Mouse (Mus musculus) adrenal gland, postnatal 25 days (tissue): ENCODE measurements around the gene Coq4. TPM values are rescaled to one million over a fixed set of nuclear protein-coding genes. Genes with fewer than 3 reads are reported as not detected.

Experiments
- DNase-seq: peaks from one replicate; pipeline ENCODE4 v3.0.0; 2021; ENCODE audit warnings: mixed read lengths
- total RNA-seq: library from RNA; stranded (reverse); gene quantifications from 2 replicates; pipeline ENCODE4 v1.2.3, GENCODE M21; 2021

Coq4 gene
- total RNA-seq, 1 experiment from 2014 or later: 23.0 TPM

DNA sequence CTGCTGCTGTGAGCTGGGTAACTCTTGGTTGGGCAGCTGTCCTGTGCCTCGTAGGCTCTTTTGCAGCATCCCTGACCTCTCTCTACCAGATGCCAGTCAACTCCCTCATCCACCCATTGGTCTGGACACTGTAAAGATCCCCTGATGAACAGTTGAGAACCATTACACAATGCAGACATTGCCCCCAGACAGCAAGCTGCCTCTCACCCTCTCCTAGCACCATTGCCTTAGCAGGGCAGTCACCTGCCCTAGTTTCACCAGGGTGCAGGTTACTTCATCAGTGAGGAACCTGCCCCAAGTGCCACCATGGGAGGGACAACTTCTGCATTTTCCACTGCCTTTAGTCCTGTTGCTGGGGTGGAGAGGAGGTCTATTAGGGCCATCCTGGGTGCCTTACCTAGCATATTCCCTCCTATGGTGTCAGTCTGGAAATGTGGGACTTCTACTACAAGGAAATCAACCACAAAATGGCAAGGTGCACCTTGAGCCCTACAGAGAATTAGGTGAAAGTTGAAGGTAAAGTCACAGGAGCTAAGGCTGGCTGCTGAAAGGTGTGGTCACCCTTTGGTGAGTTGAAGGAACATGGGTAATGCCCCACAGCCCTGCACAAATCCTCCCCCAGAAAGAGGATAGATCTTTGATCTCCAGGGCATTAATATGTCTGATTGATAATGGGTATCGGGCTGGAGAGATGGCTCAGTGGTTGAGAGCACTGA, 5.6 kb downstream of the Coq4 start:
- DNase-seq: no peak

DNA sequence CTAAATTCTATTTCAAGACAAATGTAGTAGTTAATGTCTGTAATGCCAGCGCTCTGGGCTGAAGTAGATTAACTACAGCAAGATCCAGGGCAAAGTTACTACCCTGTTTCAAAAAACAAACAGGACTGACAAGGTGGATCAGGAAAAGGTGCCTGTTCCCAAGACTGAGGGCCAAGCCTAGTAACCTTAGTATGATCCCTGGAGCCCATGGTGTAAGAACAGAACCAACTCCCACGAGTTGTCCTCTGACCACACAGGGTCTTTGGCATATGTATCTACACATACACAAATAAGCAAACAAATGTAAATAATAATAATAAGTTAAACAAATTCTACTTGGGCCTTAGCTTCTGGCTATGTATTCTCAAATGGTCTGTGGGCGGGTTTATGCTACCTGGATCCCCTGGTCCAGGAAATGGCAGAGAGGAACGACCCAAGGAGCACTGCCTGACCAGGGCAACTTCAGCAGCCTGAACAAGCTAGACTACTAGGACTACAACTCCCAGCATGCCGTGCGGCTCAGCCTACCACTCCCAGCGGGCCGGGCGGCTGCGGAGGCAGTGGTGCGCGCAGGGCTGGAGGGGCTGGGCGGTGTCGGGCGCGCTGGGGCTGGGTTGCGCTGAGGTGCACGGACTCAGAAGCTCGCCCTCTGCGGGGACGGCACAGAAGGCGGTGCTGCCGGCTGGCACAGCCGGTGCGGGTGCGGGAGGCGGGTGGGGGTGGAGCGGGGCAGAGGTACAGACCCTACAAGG, 15.0 kb downstream of the Coq4 start, which contains the start of gene Slc27a4:
Slc27a4 (plus strand) TSS at position 560 of the 752 bp plus-strand sequence.
- DNase-seq: peak; percentile 98

DNA sequence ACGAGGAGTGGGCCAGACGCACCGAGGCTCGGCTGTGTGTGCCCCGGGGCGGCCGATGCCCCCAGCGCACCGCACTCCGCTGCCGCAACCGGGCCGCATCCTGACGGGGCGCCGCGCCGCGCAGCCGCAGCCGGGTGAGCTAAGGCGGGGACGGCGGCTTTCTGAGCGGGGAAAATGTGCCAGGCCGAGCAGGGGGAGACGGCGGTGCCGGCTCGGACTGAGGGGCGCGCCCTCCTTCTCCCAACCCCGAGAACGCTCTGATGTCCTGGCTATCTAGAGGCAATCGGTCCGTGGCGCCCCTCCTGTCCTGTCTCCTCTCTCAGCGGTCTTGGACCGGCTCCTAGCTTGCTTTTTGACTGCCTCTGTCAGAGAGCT, 15.5 kb downstream of the Coq4 start:
- DNase-seq: no peak

DNA sequence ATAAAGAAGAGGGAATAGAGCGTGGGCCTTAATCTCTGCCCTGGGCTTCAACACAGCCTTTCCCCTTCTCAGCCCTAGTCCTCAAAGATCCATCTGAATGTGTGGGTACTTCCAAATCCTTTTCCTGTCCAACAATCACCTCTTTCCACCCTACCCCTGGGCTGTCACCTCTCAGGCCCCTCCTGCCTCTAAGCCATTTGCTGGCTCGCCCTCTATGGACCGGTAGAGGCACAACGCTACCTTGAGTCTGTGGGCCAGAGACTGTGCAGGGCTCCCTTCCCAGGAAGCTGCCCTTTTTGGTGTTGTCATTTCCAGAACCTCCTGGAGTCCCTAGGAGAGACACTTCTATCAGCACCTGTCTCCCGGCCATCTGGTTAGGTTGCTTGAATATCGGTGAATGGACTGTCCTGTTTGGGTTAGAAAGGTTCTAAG, 16.1 kb downstream of the Coq4 start:
- no peak for DNase-seq

DNA sequence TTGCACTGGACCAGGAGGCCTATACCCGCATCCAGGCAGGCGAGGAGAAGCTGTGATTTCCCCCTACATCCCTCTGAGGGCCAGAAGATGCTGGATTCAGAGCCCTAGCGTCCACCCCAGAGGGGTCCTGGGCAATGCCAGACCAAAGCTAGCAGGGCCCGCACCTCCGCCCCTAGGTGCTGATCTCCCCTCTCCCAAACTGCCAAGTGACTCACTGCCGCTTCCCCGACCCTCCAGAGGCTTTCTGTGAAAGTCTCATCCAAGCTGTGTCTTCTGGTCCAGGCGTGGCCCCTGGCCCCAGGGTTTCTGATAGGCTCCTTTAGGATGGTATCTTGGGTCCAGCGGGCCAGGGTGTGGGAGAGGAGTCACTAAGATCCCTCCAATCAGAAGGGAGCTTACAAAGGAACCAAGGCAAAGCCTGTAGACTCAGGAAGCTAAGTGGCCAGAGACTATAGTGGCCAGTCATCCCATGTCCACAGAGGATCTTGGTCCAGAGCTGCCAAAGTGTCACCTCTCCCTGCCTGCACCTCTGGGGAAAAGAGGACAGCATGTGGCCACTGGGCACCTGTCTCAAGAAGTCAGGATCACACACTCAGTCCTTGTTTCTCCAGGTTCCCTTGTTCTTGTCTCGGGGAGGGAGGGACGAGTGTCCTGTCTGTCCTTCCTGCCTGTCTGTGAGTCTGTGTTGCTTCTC, 28.5 kb downstream of the Coq4 start:
- DNase-seq: no peak

DNA sequence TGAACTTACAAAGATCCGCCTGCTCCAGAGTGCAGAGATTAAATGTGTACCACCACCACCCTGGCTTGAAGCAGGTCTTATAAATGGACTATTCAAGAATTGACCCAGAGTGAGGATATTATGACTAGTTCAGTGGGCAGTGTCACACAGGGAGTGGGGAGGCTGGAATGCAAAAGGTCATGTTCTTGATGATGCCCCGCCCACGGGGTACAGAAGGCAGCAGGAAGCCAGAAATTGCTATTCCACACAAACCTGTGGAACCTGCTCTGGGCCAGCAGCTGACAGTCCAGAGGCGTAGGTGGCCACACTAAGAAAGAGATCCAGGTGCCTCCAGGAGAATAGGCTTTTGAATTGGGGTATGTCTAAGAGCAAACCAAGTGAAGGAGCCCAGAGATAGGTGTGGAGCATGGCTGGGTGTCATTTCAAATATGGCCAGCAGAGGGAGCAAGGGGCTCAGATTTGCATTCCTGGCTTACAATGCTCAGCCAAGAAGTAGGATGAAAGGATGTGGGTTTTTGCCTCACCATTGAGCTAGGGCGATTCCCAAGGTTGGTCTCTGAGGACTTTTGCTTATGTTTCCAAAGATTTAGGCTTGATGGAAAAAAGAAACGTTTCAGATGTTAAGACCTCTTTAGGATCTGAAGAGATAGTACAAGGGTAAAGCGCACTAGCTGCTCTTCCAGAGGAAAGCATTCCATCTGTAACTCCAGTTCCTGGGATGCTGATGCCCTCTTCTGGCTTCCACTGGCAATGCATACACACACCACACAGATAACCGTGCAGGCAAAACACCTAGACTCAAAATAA, 30.3 kb downstream of the Coq4 start:
- DNase-seq: peak; percentile 79

DNA sequence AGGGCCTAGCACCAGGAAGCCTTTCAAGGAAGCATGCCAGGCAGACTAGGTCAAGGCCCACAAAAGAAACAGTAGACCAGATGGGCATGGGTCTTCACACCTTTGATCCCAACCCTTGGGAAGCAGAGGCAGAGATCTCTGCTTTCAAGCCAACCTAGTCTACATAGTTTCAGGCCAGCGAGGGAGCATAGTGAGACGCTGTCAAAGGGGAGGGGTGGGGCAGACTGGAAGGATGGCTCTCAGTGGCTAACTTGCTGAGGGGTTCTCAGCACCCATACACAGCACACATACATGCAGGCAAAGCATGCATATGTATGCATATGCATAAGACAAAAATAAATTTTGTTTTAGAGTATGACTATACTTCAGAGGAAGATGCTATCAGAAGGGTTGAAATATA, 32.1 kb downstream of the Coq4 start:
- no peak for DNase-seq

DNA sequence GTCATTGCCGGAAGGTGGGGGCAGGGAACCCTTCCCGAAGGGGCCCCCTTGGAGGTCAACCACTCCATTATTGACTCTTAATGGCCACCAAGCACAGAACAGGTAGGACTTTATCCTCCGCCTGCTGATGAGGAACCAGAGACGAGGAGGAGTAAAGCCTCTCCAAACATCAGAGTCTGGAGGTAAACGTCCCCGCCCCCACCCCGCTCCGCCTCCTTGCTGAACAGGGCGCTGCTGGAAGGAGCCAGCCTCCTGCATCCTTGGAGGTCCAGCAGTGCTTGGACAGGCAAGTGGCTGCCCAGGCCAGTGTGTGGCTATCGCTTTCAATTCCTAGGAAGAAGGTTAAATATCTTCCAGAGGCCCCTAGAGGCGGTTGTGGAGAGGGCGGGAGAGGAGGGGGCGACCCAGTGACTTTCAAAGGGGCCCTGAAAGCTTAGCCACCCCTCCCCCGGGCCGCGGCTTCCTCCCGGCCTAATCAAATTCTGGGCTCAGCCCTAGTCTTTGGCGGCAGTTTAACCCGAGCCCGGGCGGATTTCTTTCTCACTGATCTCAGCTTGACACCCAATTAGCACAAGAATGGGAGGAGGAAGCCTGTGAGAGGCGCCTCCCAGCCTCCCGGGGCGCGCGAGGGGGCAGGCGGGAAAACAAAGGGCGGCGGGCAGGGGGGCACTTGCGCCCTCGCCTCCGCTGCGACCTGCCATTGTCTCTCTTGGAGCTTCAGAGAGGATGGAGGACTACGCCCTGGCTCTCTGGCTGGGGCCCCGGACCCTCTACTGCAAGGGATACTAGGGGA, 32.9 kb downstream of the Coq4 start, which contains the start of gene Urm1:
Urm1 (plus strand) TSS at position 51 of the 793 bp plus-strand sequence.
- DNase-seq: peak; percentile 59

DNA sequence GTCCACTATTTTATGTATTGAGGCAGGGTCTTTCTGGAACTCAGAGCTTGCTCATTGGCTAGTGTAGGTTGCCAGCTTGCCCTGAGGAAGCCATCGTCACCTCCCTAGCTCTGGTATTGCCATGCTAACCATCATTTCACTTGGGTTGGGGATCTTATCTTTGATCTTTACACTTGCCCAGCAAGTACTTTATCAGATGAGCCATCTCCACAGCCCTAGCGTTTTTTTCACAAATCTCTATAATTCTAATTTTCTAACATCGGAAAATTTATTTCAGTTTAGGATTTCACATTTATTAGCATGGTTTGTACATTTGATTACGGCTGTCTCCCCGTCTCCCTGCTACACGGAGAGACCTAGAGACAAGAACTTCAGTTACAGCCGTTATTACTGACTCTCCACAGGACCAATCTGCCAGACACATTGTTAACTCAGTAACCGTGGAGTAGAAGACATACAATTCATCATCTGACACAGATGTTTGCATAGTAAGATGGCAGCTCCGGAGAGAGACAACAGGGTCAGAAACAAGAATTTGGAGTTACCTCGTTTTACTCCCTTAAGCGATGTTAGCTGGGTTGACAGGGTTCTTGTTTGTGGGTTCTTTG, 39.1 kb downstream of the Coq4 start:
- no peak for DNase-seq

DNA sequence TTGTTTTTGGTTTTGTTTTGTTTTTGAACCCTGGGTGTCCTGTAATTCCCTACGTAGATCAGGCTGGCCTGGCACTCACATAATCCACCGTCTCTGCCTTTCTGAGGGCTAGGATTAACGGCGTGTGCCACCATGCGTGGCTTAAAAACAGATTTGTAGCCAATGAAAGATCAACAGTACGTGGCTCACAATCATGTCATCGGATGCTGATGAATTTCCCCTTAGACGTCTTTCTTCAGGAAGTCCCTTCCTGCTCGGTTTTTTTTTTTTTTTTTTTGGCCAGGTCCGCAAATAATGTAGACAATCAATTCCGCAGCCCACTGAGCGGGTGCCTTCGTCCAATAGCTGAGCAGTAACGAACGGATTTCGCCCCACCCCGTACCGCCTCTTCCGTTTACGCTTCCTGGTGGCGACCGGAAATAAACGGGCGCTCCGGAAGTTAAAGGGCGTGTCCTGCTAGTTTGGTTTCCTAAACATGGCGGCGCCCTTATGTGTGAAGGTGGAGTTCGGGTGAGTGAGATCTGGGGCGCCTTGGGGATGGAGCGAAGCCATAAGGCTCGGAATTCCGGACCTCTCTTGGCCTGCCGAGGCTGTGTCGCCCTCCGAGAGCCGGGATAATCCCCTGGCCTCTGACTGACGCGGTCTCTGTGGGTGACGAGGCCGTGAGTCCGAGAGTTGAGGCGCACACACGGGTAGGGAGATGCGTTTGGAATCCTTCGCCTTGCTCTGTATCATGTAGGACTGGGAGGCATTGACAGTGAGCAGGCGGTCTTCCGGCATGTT, 39.8 kb downstream of the Coq4 start:
- peak; percentile 92 for DNase-seq

DNA sequence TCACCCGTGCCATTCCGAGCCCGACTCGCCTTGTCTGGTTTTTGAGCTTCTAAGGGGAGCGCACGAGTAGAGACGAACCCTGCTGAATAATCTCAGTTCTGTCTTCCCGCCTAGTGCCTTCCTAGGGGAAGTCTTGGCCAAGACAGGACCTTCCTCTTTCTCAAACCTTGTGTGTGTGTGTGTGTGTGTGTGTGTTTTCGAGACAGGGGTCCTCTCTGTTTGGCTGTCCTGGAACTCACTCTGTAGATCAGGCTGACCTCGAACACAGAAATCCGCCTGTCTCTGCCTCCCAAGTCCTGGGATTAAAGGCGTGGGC, 40.4 kb downstream of the Coq4 start:
- DNase-seq: no peak

DNA sequence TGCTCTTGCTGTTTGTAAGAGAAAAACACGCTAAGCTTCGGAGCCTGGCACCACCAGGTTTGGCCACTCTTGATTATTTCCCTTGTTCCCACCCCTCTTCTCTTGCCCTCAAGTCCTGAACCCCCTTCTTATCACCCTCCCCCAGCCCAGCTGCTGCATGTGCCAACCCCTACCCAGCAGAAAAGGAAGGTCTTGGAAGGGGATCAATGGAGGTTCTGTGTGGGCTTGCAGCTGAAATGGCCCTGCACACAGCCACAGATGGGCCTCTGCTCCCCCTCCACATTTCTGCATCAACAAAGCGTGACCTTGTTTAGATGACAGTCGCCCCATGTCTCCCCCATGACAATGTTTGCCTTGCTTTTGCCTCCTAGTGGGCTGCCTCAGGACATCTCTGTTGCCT, 43.8 kb downstream of the Coq4 start:
- no peak for DNase-seq

DNA sequence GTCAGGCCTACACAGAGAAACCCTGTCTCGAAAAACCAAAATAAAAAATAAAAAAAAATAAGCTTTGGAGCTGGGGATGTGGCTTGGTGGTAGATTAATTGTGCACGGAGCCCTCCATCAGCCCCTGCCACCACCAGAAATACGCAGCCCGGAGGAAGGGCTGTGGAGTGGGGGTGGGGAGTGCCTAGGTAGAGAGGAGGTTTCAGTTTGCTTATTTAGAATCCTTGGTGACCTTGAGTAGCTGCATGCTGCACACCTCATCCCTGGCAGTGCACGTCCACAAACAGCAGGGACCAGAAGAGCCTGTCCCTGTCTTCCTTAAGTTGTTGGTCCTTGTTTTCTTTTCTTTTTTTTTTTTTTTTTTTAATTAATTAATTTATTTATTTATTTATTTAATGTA, 46.5 kb downstream of the Coq4 start:
- no peak for DNase-seq

DNA sequence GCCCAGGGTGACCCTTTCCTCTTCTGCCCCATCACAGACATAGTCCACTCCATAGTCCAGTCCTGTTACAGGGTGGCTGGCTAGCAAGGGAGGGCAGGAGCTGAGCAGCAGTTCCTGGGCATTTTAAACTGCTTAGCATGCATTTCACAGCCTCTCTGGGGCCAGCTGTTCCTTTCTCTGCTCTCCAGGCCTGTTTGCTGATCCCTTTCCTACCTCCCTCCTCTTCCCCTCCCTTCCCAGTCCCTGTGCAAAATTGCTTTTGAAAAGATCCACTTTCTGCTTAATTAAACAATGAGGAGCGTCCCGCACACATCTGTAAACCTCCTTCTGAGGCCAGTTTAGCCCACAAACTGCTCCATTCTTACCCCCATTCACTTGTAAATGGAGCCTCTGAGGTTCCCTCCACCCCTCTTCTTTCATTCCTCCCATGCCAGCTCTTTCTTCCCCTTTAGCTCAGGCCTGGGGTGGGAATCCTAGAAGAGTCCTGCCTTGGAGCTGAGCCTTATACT, 48.2 kb downstream of the Coq4 start:
- no peak for DNase-seq

DNA sequence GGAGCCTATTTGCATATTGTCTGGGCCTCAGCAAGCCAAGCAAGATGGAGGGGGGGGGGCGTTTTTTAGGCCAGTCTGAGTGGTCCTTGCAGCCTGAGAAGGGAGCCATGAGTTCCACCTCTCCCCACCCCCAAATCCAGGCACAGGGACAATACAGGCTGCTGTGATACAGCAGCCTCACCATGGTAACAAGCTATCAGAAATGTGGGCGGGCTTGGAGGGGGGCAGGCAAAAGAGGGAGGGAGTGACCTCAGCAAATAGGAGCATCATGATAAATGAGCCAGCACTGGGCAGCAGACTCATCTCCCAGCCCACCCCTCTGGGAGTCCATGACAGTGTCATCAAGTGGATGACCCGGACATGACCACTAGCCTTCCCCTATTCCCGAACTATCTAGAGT, 52.2 kb downstream of the Coq4 start:
- DNase-seq: no peak

DNA sequence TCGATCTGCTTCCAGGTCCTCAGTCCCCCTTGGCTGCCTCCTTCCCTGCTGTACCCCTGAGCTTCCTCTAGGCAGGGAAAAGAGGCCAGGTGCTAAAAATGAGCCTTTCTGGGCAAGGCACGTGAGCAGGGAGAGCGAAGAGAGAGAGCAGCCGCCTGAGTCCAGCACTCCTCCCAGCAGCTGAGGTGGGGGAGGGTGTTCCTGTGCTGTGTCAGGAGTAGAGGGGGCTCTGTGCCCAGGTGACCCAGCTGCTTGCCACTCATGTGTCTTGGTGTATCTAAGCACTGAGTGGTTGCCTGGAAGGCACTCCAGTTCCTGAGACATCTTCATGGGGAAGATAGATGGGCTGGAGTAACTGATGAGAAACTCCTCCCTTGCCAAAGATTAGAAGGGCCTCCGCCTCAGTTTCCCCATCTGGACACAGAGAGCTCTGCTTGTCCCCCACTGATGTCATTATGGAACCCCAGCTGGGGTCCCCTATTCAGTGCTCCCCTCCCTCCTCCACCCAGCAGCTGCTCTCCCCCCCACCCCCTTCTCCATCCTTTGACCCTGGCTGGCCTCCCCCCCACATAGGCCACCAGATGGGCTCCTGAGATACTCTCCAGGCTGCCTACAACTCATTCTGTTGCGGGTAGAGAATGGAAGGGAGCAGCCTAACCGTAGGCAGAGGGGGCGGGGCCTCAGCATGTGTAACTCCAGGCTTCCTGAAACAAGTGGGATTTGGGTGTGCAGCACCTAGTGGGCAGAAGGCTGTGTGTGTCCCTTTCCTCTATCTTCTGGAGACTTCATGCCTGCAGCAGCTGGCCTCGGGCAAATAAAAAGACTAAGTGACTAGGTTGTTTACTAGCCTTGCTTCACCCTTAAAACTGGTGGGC, 56.2 kb downstream of the Coq4 start:
- no peak for DNase-seq

DNA sequence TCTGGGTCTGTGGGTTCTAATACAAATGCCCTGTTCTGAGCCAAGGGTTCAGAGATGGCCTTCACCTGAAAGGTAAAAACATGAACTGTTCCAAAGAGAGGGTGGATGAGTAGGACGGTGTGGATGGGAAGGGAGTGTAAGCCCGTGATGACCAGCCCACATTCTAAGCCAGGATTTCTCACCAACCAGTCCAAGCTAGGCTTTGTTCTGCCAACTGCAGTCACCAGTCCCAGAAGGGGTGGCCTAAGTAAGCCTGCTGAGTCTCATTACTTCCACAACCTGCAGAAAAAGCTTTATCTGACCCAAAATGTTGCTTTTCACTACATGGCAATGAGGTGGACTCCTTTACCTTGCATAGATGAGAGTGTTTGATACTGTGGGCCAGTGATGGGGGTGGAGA, 56.8 kb downstream of the Coq4 start:
- DNase-seq: no peak

DNA sequence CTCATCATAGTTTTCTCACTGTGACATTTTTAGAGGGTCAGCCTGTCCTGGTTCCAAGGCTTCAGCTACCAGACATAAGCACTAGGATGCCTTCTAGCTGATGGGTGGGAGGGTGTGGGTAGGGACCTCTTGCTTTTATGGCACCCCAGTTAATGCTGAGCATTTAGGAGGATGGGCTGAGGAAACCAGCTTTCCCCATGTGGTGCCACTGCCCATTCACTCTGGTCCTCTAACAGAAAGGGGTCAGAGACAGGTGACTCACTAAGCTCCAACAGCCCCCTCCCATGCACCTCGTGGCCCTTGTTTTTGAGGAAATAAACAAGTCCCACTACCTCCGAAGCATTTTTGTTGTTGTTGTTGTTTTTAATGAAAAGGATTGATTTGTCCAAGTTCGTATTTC, 57.4 kb downstream of the Coq4 start:
- DNase-seq: no peak

DNA sequence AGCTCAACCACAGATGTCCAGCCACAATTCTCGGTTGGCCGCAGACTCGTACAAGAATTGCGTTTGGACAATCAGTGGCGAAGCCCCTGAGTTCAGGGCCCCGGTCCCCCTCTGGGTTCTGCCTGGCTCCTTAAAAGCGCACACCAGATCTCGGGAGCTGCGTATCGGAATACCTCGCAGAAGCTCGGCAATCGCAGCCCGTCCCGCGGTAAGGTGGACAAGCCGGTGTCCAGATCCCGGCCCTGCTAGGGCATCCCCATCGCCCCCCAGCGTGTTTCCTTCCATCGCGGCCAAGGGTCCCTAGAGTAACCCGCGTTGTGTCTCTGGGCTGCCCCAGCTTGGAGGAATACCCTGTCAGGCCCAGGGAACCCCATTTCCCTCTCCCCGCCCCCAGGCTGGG, 58.3 kb downstream of the Coq4 start:
- no peak for DNase-seq
